Mouse (Mus musculus) ES-Bruce4 (cell line): Measurements from ENCODE around the gene Daglb. TPM values are rescaled to one million over a fixed set of nuclear protein-coding genes. Genes with fewer than 3 reads are reported as not detected.
A peak's percentile ranks its signal among the peaks of the same experiment; 100 is the strongest.

Experiments used
- H3K27ac ChIP-seq: 2 replicates; pipeline ENCODE4 v1.5.1; 2012; ENCODE audit warnings: low read length, inconsistent platforms; ENCODE audit not compliant: insufficient read depth
- H3K27me3 ChIP-seq: 2 replicates; pipeline ENCODE4 v1.6.1; 2012; ENCODE audit warnings: mild to moderate bottlenecking, low read length, inconsistent platforms; ENCODE audit not compliant: control insufficient read depth, poor library complexity, insufficient read depth, severe bottlenecking
- H3K36me3 ChIP-seq: 2 replicates; pipeline ENCODE4 v1.6.1; 2012; ENCODE audit warnings: inconsistent platforms, mild to moderate bottlenecking, low read length, moderate library complexity; ENCODE audit not compliant: control insufficient read depth, poor library complexity, insufficient read depth, severe bottlenecking
- H3K4me1 ChIP-seq: one replicate; pipeline ENCODE4 v1.8.1; 2011; ENCODE audit warnings: low read length; ENCODE audit not compliant: control insufficient read depth, insufficient read depth
- H3K4me3 ChIP-seq: 2 replicates; pipeline ENCODE4 v1.5.1; 2011; ENCODE audit warnings: low read depth, mild to moderate bottlenecking, low read length
- H3K9ac ChIP-seq: 2 replicates; pipeline ENCODE4 v1.6.1; 2012; ENCODE audit warnings: low read depth, mild to moderate bottlenecking, inconsistent platforms; ENCODE audit not compliant: poor library complexity, severe bottlenecking
- H3K9me3 ChIP-seq: replicated peaks from 2 replicates; pipeline ENCODE4 v1.6.1; 2012; ENCODE audit warnings: mild to moderate bottlenecking, low read length, inconsistent platforms; ENCODE audit not compliant: control insufficient read depth, poor library complexity, insufficient read depth, severe bottlenecking
- CTCF ChIP-seq: IDR thresholded peaks from one replicate; pipeline ENCODE4 v1.8.1; 2011; ENCODE audit warnings: low read depth, low read length
- EP300 ChIP-seq: IDR thresholded peaks from 2 replicates; pipeline ENCODE4 v1.6.1; 2011; ENCODE audit warnings: low read depth, low read length; ENCODE audit not compliant: insufficient read depth
- POLR2A ChIP-seq: IDR thresholded peaks from one replicate; pipeline ENCODE4 v1.8.1; 2011; ENCODE audit warnings: low read length; ENCODE audit not compliant: insufficient read depth
- polyA plus RNA-seq: library from polyadenylated mRNA; stranded (reverse); fragments of >200 nt; gene quantifications from 2 replicates; pipeline ENCODE4 v1.2.4, GENCODE M21; 2011; ENCODE audit warnings: low read depth; ENCODE audit not compliant: missing spikeins, insufficient read depth, insufficient read length

Gene Daglb
- polyA plus RNA-seq, 1 experiment = 3.1 TPM

- TF ChIP-seq EP300 (no peak), POLR2A (no peak), CTCF (no peak)
- Histone ChIP-seq H3K4me3 (no peak overlapping the region), H3K27ac (no peak overlapping the region), H3K36me3 (no peaks in the 10 kb centered on the region), H3K9ac (no peak overlapping the region), H3K4me1 (no peaks in the 10 kb centered on the region), H3K27me3 (no peaks in the 10 kb centered on the region), H3K9me3 (no peaks in the 10 kb centered on the region)
Observed at GRCm38 (mm10) chr5:143501140-143501539, 36.8 kb downstream of the Daglb start.

- H3K9ac ChIP-seq = no peak overlapping the region
- H3K27me3 ChIP-seq = no peaks in the 10 kb centered on the region
- H3K27ac ChIP-seq = no peak overlapping the region
- H3K4me1 ChIP-seq = no peaks in the 10 kb centered on the region
- H3K4me3 ChIP-seq = no peak overlapping the region
- H3K9me3 ChIP-seq = no peaks in the 10 kb centered on the region
- TF ChIP-seq CTCF (no peak), EP300 (no peak), POLR2A (no peak)
- no peaks in the 10 kb centered on the region for H3K36me3 ChIP-seq
Observed at GRCm38 (mm10) chr5:143501649-143502048, 37.3 kb downstream of the Daglb start.

- 0 out of 2 replicates have a peak, but pooled peaks cover 6% of the 10 kb centered on the region for H3K36me3 ChIP-seq
- H3K27me3 ChIP-seq = no peaks in the 10 kb centered on the region
Observed at GRCm38 (mm10) chr5:143502899-143503557, 38.6 kb downstream of the Daglb start.

GRCm38 (mm10) chr5:143503740-143504139, 39.4 kb downstream of the Daglb start:
- TF ChIP-seq EP300 = no peak
- TF ChIP-seq CTCF = no peak
- TF ChIP-seq POLR2A = no peak
- Histone ChIP-seq H3K27ac (no peak overlapping the region), H3K27me3 (no peaks in the 10 kb centered on the region), H3K4me1 (no peaks in the 10 kb centered on the region), H3K36me3 (0 out of 2 replicates have a peak, but pooled peaks cover 6% of the 10 kb centered on the region), H3K9me3 (no peaks in the 10 kb centered on the region), H3K4me3 (no peak overlapping the region), H3K9ac (no peak overlapping the region)

More at GRCm38 (mm10) chr5:143502899-143503557, 38.6 kb downstream of the Daglb start:
- TF ChIP-seq CTCF = no peak
- TF ChIP-seq EP300 = no peak
- no peak for TF ChIP-seq POLR2A
- no peak overlapping the region for H3K9ac ChIP-seq
- H3K27ac ChIP-seq = no peak overlapping the region
- H3K4me1 ChIP-seq = no peaks in the 10 kb centered on the region
- H3K4me3 ChIP-seq = no peak overlapping the region
- no peaks in the 10 kb centered on the region for H3K9me3 ChIP-seq

GRCm38 (mm10) chr5:143504453-143504852, 40.1 kb downstream of the Daglb start:
- H3K4me3 ChIP-seq = no peak overlapping the region
- 0 out of 2 replicates have a peak, but pooled peaks cover 6% of the 10 kb centered on the region for H3K36me3 ChIP-seq
- H3K27ac ChIP-seq = no peak overlapping the region
- no peaks in the 10 kb centered on the region for H3K9me3 ChIP-seq
- no peaks in the 10 kb centered on the region for H3K27me3 ChIP-seq
- TF ChIP-seq CTCF (peak; percentile 46), EP300 (no peak), POLR2A (no peak)
- H3K9ac ChIP-seq = no peak overlapping the region
- H3K4me1 ChIP-seq = no peaks in the 10 kb centered on the region

GRCm38 (mm10) chr5:143505056-143505455, 40.7 kb downstream of the Daglb start:
- no peak overlapping the region for H3K27ac ChIP-seq
- no peak overlapping the region for H3K9ac ChIP-seq
- H3K27me3 ChIP-seq = no peaks in the 10 kb centered on the region
- peaks cover 2% of the 10 kb centered on the region for H3K4me1 ChIP-seq
- no peaks in the 10 kb centered on the region for H3K9me3 ChIP-seq
- H3K4me3 ChIP-seq = no peak overlapping the region
- 0 out of 2 replicates have a peak, but pooled peaks cover 6% of the 10 kb centered on the region for H3K36me3 ChIP-seq
- TF ChIP-seq EP300 (no peak), POLR2A (no peak), CTCF (no peak)
